Mouse (Mus musculus): ENCODE measurements around the gene Mfsd2b. TPM values are rescaled to one million over a fixed set of nuclear protein-coding genes. Genes with fewer than 3 reads are reported as not detected.
A peak's percentile ranks its signal among the peaks of the same experiment; 100 is the strongest.

Mfsd2b gene
- total RNA-seq, 2 experiments from 2014 or later: 0.80 to 0.87 TPM

DNA sequence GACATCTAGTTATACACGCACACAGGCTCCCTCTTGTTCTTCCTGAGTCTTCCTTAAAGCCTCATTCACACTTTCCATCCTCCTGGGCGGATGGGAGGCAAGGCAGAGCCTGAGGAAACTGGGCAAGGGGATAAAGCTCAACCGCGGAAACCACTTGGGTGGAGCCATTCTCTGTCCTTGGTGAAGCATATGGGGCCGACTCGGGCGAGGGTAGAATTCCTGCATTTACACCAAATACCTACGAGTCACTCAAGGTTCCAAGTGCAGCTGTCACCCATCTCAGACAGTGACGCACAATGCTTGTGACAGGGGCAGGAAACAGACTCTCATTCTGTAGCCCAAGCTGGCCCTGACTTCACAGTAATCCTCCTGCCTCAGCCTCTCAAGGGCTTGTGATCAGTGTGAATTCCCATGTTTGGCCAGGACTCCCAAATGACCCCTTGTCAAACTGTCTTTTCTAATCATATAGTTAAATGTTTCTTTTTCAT lies 4.2 kb upstream of the Mfsd2b start:
- no peak for DNase-seq (ENCODE audit: low spot score in 2 of 2)
- intact Hi-C loops (cut with DNase I): no loop called here

DNA sequence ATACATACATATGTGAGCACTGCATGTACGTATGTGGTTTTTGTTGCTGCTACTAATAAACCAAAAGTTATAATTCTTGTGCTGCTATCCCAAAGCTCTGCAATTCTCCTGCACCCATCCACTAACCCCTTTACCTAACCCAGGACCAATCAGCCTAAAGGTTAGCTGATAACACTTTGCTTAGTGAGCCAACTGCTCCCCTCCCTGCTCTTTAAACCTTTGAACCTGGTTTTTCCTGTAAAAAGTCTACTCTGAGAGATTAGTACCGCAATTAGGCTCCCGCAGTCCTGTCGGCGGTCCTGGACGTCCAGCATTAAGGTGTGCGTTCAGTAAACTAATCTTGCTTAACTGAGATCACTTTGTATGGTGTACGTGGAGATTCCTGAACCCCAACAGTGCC lies 1.5 kb upstream of the Mfsd2b start:
- no peak for DNase-seq (ENCODE audit: low spot score in 2 of 2)
- intact Hi-C loops (cut with DNase I): no loop called here

DNA sequence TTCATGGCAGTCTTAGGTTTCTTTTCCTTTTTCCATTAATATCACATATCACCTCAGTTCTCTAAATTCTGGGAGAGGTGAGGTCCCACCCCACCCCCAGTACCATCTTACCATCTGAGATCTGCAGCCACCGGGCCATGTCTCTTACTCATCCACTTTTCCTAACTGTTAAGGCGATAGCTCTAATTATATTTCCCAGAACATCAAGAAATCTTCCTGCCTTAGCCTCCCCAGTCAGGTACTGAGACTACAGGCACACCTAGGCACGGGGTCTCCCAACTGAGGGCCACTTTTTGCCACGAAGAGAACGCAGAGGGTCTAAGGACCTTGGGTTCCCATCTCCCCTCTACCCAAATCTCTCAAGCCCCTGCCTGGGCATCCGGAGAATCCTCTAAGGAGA lies 628 bp downstream of the Mfsd2b start:
- intact Hi-C loops (cut with DNase I): no loop called here
- no peak for DNase-seq (ENCODE audit: low spot score in 2 of 2)

DNA sequence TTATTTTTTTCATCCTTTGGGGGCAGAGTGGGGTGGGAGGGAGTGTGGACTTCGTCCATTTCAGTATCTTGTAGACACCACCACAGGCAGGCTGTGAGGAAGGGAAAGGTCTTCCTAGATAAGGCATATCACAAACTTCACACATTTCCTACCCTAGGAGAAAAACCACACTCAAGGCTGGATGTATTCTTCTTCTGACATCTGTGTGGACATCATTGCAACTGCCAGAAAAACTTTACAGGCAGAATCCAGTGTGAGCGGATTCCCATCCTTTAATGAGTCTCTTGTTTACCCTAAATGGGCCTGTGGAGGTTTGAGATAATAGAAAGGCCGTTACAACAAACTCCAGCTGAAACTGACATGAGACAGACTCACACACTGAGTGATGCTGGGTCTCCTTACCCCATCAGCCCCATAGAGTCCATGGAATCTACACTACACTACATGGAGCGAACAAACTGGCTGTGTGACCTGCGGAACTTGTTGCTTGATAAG lies 1.1 kb downstream of the Mfsd2b start:
- no peak for DNase-seq (ENCODE audit: low spot score in 2 of 2)
- intact Hi-C loops (cut with DNase I): no loop called here

DNA sequence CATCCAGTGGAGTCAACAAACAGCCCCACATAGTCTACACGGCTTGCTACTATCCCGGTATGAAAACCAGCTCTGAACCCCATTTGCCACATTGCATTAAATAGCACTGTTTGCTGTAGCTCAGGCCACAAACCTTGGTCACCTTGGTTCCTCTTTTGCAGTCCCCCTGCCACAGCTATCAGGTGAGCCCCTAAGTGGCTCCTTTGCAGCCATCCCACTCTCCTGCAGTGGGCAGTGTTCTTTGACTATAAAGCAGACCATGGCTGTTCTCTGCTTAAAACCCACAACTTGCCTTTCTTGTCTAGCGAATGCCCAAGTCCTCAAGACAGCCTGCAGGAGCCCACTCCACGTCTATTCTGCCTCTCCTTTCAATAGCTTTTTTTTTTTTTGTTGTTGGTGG lies 1.9 kb downstream of the Mfsd2b start:
- no peak for DNase-seq (ENCODE audit: low spot score in 2 of 2)
- intact Hi-C loops (cut with DNase I): no loop called here

DNA sequence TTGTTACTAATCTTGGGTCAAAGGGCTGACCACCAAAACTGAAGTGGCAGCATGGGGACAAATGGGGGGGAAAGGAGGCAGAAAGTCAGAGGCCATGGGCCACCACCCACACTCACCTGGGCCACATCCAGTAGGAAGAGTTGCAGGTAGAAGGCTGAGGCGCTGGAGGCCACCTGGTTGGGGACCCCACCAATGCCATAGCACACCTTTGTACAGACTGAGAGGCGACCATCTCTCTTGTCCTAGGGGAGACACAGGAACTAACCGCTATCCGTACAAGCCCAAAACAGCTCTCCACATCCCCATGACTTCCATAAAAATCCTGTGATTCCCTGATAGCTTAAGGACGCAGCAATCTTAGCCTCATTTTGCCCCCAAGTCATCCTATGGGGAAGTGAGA lies 2.9 kb downstream of the Mfsd2b start:
- intact Hi-C loops (cut with DNase I): no loop called here

DNA sequence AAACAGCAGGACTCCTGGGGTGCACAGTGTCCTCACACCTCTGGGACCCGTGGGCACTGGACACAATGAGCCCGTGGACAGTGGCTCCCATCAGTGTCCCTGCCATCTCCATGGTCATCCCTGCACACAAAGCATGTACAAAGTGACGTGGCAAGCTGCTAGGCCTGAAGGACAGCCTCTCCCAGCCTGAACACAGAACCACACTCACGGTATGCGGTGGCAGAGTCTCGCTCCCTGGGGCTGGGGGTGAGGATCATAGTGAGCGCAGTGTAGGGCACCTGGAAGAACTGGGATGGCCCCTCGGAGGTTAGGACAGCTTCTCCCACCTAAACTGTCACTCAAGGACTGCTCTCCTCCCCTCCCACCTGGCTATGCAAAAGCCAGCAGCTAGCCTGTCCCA lies 5.2 kb downstream of the Mfsd2b start:
- intact Hi-C loops (cut with DNase I): no loop called here
- DNase-seq (ENCODE audit: low spot score in 2 of 2): no peak

More for the DNA sequence above, 2.9 kb downstream of the Mfsd2b start:
- no peak for DNase-seq (ENCODE audit: low spot score in 2 of 2)

DNA sequence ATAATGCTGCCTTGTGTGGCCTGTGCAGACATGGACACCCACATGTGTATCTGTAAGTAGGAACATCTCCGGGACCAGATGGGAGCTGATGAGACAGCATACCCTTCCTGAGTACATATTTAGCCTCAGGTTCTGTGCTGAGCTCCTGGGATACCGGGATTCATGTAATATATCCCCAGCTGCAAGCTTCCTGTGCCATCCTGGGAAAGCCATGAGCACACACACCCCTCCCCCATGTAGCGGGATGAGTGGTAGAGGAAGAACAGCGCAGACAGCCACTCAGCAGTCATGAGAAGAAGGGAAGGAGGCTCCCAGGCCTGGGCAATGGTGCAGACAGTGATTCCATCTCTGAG lies 9.8 kb downstream of the Mfsd2b start:
- peak; percentile 45 to 86 for DNase-seq (ENCODE audit: low spot score in 2 of 2)
- intact Hi-C loops (cut with DNase I): no loop called here

DNA sequence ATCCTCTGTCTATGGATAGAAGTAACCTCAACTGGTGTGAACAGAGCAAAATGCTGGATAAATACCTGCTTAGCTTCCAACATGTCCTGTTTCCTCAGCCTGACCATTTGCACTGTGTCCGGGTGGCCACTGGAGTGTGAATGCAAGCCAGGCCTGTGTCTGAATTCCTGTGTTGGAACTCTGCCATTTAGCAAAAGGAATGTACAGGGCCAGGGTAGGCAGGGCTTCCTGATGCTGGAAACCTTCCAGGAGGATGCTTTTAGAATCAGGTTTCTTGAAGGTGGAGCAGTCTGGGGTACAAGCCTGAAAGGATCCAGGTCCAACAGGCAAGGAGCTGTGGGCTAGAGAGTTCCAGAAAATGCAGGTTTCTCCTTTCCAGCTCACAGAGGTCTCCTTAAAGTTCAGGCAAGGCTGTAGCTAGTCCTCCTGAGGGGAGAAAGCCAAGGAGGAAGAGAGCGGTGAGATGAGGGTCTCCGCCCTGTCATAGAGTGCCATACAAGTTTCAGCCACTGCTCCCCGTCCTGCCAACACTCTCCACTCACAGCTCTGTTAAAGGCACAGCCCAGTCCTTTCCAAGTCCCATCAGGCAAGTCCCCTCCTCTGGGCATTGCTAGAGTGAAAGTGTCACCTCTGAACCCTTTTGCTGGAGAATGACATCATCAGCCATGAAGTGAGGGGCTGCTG lies 10.4 kb downstream of the Mfsd2b start:
- no peak for DNase-seq (ENCODE audit: low spot score in 2 of 2)
- intact Hi-C loops (cut with DNase I): no loop called here

DNA sequence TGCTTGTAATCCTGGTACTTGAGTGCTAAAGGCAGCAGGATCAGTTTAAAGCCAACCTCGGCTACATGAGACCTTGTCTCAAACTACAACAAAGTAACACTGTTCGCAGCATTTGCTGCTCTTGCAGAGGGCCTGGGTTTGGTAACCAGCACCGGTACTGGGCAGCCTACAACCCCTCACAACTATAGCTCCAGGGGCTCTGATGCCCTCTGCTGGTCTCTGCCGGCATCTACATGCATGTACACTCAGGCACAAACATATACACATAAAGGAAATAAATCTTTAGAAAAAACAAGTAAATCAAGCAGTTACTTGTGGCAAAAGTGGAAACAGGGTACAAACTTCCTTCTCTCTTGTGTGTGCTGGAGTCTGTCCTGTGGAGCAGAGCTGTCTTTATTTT lies 11.5 kb downstream of the Mfsd2b start:
- intact Hi-C loops (cut with DNase I): no loop called here
- DNase-seq (ENCODE audit: low spot score in 2 of 2): no peak

DNA sequence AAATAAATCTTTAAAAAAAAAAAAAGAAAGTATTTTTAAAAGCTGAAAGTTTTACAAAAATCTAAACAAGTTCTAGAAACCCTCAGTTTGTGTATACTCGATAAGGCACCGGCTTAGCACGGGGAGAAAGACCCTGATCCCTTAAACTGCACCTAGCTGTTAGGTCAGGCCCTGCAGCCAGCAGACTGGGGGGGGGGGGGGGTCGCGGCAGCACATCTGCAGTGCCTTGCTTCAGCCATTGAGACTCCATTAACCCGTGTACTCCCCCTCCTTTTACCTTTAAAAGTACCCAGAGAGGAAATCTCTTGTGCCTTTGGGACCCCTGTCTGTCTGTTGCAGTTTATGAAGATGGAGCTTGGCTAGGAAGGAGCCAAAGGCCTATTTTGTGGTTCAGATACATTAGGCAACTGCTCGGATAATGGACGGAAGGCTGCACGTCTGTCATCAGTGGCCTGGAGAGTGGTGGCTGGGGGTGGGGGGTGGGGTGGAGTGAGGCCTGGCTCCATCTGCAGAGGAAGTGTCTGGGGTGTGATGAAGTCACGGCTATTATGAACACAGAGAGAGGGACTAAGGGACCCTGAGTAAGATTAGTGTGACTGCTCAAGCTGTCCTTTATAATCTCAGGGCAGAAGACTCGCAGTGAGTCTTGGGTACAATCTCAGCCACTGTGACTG lies 14.8 kb downstream of the Mfsd2b start:
- DNase-seq (ENCODE audit: low spot score in 2 of 2): no peak
- intact Hi-C loops (cut with DNase I): no loop called here

DNA sequence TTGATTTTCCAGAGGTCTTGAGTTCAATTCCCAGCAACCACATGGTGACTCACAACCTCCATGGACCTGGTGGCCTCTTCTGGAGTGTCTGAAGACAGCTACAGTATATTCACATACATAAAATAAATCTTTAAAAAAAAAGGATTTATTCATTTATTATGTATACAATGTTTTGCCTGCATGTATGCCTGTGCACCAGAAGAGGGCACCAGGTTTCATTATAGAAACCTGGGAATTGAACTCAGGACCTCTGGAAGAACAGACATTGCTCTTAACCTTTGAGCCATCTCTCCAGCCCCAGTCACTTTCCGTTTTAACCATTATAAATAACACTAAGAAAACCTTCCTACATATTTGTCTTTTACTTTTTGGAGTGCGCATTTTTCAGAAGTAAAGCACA lies 17.3 kb downstream of the Mfsd2b start:
- intact Hi-C loops (cut with DNase I): no loop called here
- DNase-seq (ENCODE audit: low spot score in 2 of 2): no peak

DNA sequence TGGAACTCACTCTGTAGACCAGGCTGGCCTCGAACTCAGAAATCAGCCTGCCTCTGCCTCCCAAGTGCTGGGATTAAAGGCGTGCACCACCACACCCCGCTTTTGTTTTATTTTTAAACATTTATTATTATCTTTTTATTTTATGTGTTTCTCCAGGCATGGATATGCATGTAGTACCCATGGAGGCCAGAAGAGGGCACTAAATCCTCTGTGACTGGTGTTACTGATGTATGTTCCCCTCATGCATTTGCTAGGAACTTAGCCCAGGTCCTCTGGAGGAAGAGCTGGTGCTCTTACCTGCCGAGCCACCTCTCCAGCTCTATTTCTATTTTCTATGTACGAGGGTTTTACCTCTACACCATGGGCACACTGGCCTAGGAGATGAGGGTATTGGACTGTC lies 18.0 kb downstream of the Mfsd2b start:
- DNase-seq (ENCODE audit: low spot score in 2 of 2): no peak
- intact Hi-C loops (cut with DNase I): no loop called here

DNA sequence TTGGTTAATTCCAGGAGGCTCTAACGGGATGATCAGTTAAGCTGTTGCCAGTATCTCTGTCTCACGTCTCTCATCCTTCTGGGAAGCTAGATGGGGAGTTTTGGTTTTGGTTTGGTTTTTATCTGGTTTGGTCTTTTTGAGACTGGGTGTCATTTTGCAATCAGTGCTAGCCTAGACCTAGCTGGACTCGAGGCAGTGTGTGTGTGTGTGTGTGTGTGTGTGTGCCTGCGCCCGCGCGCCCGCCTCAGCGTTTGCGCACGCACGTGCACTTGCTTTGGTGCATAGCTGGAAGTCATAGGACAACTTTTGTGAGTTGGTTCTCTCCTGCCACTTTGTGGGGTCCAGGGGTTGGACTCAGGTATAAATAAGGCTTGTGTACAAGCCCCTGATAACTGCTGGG lies 30.4 kb downstream of the Mfsd2b start:
- DNase-seq (ENCODE audit: low spot score in 2 of 2): peak in 1 of 2 experiments; percentile 28
- intact Hi-C loops (cut with DNase I): loop anchor here (2.0 to 5.0 kb wide), 2 partner anchors 74 to 75 kb away; partner anchors contain the start of genes Atad2b, Fam228b and Pfn4

DNA sequence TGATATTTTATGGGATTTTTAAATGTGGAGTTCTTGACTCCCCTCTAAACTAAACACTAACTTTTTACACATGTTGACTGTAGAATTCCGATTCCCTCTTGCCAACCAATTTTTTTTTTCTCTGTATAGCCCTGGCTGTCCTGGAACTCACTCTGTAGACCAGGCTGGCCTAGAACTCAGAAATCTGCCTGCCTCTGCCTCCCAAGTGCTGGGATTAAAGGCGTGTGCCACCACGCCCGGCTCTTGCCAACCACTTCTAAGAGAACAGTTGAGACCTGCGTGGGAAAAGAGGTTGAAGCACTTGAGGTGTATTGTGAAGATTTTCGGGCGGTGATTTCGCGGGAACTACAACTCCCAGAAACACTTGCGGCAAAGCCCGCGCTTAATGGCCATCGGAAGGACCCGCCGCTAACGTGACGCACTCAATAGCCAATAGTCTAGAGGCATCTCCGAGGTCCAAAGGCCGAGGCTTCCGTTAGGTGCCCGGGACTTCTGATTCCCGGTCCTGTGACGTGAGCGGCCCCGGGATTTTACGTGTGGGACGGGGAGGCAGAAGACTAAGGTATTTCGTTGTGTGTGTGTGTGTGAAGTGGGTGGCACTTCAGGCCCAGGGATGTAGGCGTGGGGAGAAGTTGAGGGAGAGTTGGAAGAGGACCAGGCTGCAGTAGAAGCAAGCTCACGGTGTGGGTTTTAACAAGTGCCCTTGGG lies 31.1 kb downstream of the Mfsd2b start, which contains the start of gene Wdcp:
TSS of gene Wdcp (plus strand) at position 414 of the 708 bp plus-strand sequence.
- peak; percentile 92 to 96 for DNase-seq (ENCODE audit: low spot score in 2 of 2)
- intact Hi-C loops (cut with DNase I): loop anchor here (2.0 to 5.0 kb wide), 2 partner anchors 74 kb away; partner anchors contain the start of genes Atad2b, Fam228b and Pfn4

DNA sequence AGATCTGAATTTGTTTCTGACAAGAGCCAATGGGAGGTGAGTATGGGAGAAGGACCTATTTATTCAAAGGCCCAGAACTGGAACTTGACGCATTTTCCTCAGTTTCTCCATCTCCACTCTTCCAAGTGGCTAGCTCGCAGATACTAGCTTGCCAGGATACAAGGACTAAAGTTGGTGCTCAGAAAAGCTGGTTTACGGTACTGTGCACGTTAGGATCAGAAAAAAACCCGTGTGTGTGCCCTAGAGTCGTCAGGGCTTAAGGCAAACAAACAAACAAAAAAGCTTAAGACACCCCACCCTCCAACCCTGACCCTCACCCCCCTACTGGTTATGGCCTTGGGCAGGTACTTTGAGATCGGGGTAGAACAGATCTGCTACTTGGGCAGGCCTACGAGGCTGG lies 31.7 kb downstream of the Mfsd2b start:
- intact Hi-C loops (cut with DNase I): loop anchor here (2.0 to 5.0 kb wide), 2 partner anchors 74 to 75 kb away; partner anchors contain the start of genes Atad2b, Fam228b and Pfn4
- DNase-seq (ENCODE audit: low spot score in 2 of 2): no peak

DNA sequence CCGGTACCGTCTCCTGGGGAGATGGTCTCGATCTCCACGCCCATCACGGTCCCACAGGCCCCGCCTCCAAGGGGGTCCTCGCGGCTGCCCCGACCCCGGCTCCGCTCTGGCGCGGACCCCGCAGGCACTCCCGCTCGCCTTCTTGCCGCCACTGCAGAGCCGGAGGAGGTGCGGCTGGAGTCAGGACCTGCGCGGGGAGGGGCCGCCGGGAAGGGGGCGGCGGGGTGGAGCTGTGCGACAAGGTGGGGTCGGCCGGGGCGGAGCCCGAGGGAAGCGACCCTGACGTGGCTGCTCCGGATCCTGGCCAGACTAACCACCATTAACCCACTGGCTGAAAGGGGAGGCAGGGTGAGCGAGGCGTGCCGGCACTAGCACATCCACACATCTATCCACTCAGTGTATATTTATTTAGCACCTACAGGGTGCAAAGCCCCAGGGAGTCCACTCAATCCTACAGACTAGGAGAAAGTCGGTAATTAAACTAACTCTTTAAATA lies 32.7 kb downstream of the Mfsd2b start, which contains the start of gene Fkbp1b:
TSS of gene Fkbp1b (minus strand) at position 200 of the 496 bp plus-strand sequence.
- intact Hi-C loops (cut with DNase I): loop anchor here (5.0 kb wide), 1 partner anchor 76 kb away; the partner anchor contains the start of gene Atad2b
- DNase-seq (ENCODE audit: low spot score in 2 of 2): peak; percentile 39 to 52

DNA sequence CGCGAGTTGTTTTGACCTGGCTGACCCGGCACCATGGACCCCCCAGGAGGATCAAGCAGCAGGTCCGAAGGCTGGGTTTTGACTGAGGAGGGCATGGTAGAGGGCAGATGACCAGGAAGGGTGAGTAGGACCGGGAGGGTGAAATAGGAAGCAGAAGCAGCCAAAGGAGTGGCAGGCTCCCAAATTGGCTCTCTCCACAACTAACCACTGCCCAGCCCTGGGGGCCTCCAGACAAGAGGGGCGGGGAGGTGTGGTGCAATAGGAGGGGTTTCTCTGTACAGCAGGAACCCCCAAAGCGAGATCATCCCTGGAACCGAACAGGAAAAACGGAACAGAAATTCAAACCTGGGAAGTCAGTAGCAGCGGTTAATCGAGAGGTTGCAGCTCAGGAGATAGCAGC lies 33.4 kb downstream of the Mfsd2b start:
- DNase-seq (ENCODE audit: low spot score in 2 of 2): no peak
- intact Hi-C loops (cut with DNase I): loop anchor here (5.0 kb wide), 1 partner anchor 77 kb away; the partner anchor contains the start of gene Atad2b

DNA sequence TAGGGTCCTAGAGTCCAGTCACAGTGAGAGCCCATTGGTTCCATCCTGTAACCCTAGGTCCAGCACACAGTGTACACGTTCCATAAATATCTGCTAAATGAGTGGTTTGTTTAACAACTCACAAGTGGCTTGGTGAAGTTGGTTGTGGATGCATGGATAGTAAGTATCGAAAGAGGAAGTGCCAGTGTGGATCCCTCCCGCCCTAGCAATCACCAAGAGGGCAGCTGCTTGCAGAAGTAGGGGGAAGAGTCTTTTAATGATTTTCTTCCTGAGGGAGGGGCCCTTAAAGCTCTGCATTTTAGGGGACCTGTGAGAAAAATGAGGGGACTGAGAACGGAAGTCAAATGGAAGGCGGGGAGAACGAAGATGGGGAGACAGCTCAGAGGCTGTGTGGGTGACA lies 34.1 kb downstream of the Mfsd2b start:
- intact Hi-C loops (cut with DNase I): loop anchor here (5.0 kb wide), 1 partner anchor 77 kb away; the partner anchor contains the start of gene Atad2b
- DNase-seq (ENCODE audit: low spot score in 2 of 2): no peak

DNA sequence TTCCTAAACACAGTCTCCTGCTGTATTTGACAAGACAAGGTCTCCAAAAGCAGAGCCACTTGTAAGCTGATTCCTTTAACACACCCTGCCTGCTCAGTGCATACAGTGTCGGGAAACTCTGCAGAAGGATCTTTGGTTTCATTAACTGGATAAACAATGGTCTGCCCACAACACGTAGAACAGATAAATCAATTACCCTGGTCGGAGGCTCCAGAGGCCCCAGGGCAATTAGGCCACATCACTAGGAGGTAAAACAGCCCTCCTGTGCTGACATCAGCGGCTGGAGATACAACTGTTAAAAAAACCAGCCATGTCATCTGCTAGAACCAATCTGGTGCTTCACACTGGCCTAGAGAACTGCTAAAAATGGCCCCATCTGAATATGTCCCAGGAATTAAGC lies 37.2 kb downstream of the Mfsd2b start:
- DNase-seq (ENCODE audit: low spot score in 2 of 2): peak in 1 of 2 experiments; percentile 40
- intact Hi-C loops (cut with DNase I): loop anchor here (5.0 kb wide), 1 partner anchor 130 kb away; no protein-coding TSS in a partner anchor
